Mouse (Mus musculus) CH12.LX (cell line): ENCODE results near the gene Itga7. TPM values are rescaled to one million over a fixed set of nuclear protein-coding genes. Genes with fewer than 3 reads are reported as not detected.

ENCODE experiments used
- DNase-seq: peaks from one replicate; pipeline ENCODE4 v3.0.0-alpha.2; 2013; ENCODE audit errors: extremely low read depth
- H3K27ac ChIP-seq: 2 replicates; pipeline ENCODE4 v1.5.1; 2012; ENCODE audit warnings: low read depth, mild to moderate bottlenecking, control low read depth, moderate library complexity; ENCODE audit not compliant: insufficient read depth
- H3K27me3 ChIP-seq: replicated peaks from 2 replicates; pipeline ENCODE3; 2012; ENCODE audit warnings: inconsistent platforms
- H3K36me3 ChIP-seq, 2 experiments: replicated peaks in 1 of 2; 2 replicates each; pipeline versions ENCODE3 to v1.6.1; 2012; ENCODE audit warnings: inconsistent platforms in 1 of 2, low read length in 1 of 2, mild to moderate bottlenecking in 1 of 2, mixed read lengths in 1 of 2, moderate library complexity in 1 of 2; ENCODE audit not compliant: control insufficient read depth in 1 of 2, insufficient read depth in 1 of 2
- H3K4me1 ChIP-seq, 2 experiments: 2 replicates each; pipeline ENCODE4 v1.6.1; 2012; ENCODE audit warnings: inconsistent platforms in 1 of 2, moderate library complexity in 1 of 2; ENCODE audit not compliant: insufficient read depth in 2 of 2, control insufficient read depth in 1 of 2
- H3K4me2 ChIP-seq: 2 replicates; pipeline ENCODE4 v1.6.1; 2012; ENCODE audit warnings: low read depth, mild to moderate bottlenecking, control low read depth; ENCODE audit not compliant: poor library complexity, insufficient read depth, severe bottlenecking
- H3K4me3 ChIP-seq, 3 experiments: fragments of 150-350 bp in 1 of 3; sonication (generic) in 1 of 3; replicated peaks in 1 of 3; 2 replicates each; pipeline versions ENCODE3 to v1.5.1; 2011 to 2012; ENCODE audit warnings: low read depth in 2 of 3, low read length in 2 of 3, mild to moderate bottlenecking in 2 of 3, moderate library complexity in 2 of 3, control low read depth in 1 of 3, improper control_type of control experiment in 1 of 3, inconsistent platforms in 1 of 3, mixed read lengths in 1 of 3; ENCODE audit not compliant: poor library complexity in 1 of 3
- H3K79me2 ChIP-seq: replicated peaks from 2 replicates; pipeline ENCODE4 v1.6.1; 2012; ENCODE audit warnings: mild to moderate bottlenecking, moderate library complexity; ENCODE audit not compliant: control insufficient read depth, poor library complexity, insufficient read depth, severe bottlenecking; ENCODE audit errors: extremely low read depth
- H3K9ac ChIP-seq: 2 replicates; pipeline ENCODE4 v1.6.1; 2012; ENCODE audit warnings: low read depth, mild to moderate bottlenecking, control low read depth, moderate library complexity; ENCODE audit not compliant: insufficient read depth
- H3K9me3 ChIP-seq: replicated peaks from 2 replicates; pipeline ENCODE3; 2012; ENCODE audit warnings: low read length, inconsistent platforms, mixed read lengths
- CHD2 ChIP-seq: IDR thresholded peaks from 2 replicates; pipeline ENCODE4 v1.6.1; 2011; ENCODE audit warnings: low read length, improper control_type of control experiment
- E2F4 ChIP-seq: IDR thresholded peaks from 2 replicates; pipeline ENCODE4 v1.6.1; 2011; ENCODE audit warnings: low read depth, low read length, improper control_type of control experiment; ENCODE audit not compliant: insufficient replicate concordance
- EP300 ChIP-seq: IDR thresholded peaks from 2 replicates; pipeline ENCODE4 v1.6.1; 2011; ENCODE audit warnings: low read length, improper control_type of control experiment
- IRF4 ChIP-seq: IDR thresholded peaks from 2 replicates; pipeline ENCODE4 v1.6.1; 2014; ENCODE audit warnings: low read depth, mild to moderate bottlenecking, inconsistent platforms, low read length, improper control_type of control experiment
- JUN ChIP-seq: IDR thresholded peaks from 2 replicates; pipeline ENCODE4 v1.6.1; 2011; ENCODE audit warnings: low read depth, mild to moderate bottlenecking, low read length, improper control_type of control experiment, moderate library complexity; ENCODE audit not compliant: insufficient read depth
- KAT2A ChIP-seq: IDR thresholded peaks from 2 replicates; pipeline ENCODE4 v1.6.1; 2012; ENCODE audit warnings: low read length, improper control_type of control experiment, inconsistent platforms; ENCODE audit not compliant: insufficient replicate concordance
- MAX ChIP-seq: IDR thresholded peaks from 2 replicates; pipeline ENCODE4 v1.6.1; 2011; ENCODE audit warnings: low read length, improper control_type of control experiment
- MEF2A ChIP-seq: IDR thresholded peaks from 2 replicates; pipeline ENCODE4 v1.6.1; 2014; ENCODE audit warnings: low read depth, mild to moderate bottlenecking, inconsistent platforms, low read length, improper control_type of control experiment, borderline replicate concordance
- MXI1 ChIP-seq: IDR thresholded peaks from 2 replicates; pipeline ENCODE4 v1.6.1; 2011; ENCODE audit warnings: mild to moderate bottlenecking, low read depth, low read length, improper control_type of control experiment
- MYC ChIP-seq: IDR thresholded peaks from 2 replicates; pipeline ENCODE4 v1.6.1; 2011; ENCODE audit warnings: low read depth, mild to moderate bottlenecking, improper control_type of control experiment, low read length
- NELFE ChIP-seq: IDR thresholded peaks from 2 replicates; pipeline ENCODE4 v1.6.1; 2011; ENCODE audit warnings: low read depth, low read length, improper control_type of control experiment
- NRF1 ChIP-seq: IDR thresholded peaks from 2 replicates; pipeline ENCODE4 v1.6.1; 2014; ENCODE audit warnings: low read depth, mild to moderate bottlenecking, inconsistent platforms, low read length, improper control_type of control experiment, moderate library complexity
- PAX5 ChIP-seq: IDR thresholded peaks from 2 replicates; pipeline ENCODE4 v1.6.1; 2012; ENCODE audit warnings: low read length, inconsistent platforms, mixed read lengths
- POLR2A ChIP-seq: IDR thresholded peaks from 2 replicates; pipeline ENCODE4 v1.6.1; 2011; ENCODE audit warnings: low read depth, mild to moderate bottlenecking, improper control_type of control experiment, low read length
- POLR2AphosphoS2 ChIP-seq: IDR thresholded peaks from 2 replicates; pipeline ENCODE4 v1.6.1; 2011; ENCODE audit warnings: low read depth, low read length, improper control_type of control experiment
- UBTF ChIP-seq: IDR thresholded peaks from 2 replicates; pipeline ENCODE4 v1.6.1; 2012; ENCODE audit warnings: low read depth, mild to moderate bottlenecking, inconsistent platforms, low read length, improper control_type of control experiment, moderate library complexity
- USF1 ChIP-seq: IDR thresholded peaks from 2 replicates; pipeline ENCODE4 v1.6.1; 2014; ENCODE audit warnings: low read depth, mild to moderate bottlenecking, inconsistent platforms, low read length, improper control_type of control experiment
- ZKSCAN1 ChIP-seq: IDR thresholded peaks from 2 replicates; pipeline ENCODE4 v1.6.1; 2012; ENCODE audit warnings: low read depth, inconsistent platforms, low read length, improper control_type of control experiment, borderline replicate concordance
- ZMIZ1 ChIP-seq: IDR thresholded peaks from 2 replicates; pipeline ENCODE4 v1.6.1; 2012; ENCODE audit warnings: low read depth, mild to moderate bottlenecking, inconsistent platforms, low read length, improper control_type of control experiment
- ZNF384 ChIP-seq: IDR thresholded peaks from 2 replicates; pipeline ENCODE4 v1.6.1; 2012; ENCODE audit warnings: low read depth, low read length, improper control_type of control experiment, inconsistent platforms
- dilution Hi-C: fragments of 300-500 bp; cut with MboI; formaldehyde crosslinking; loops from 2 replicates; pipeline ENCODE4 v1.14.3; 2020; ENCODE audit warnings: low sequenced_read_pairs; ENCODE audit not compliant: extremely low pct_unique_long_range_greater_than_20kb, extremely low pct_ligation_motif_present
- in situ Hi-C: fragments of 300-500 bp; cut with MboI; formaldehyde crosslinking; loops from 3 replicates; pipeline ENCODE4 v1.14.3; 2019; ENCODE audit warnings: low sequenced_read_pairs, low pct_ligation_motif_present, low pct_unique_long_range_greater_than_20kb, mixed read lengths
- polyA plus RNA-seq: library from polyadenylated mRNA; unstranded; fragments of >175 nt; gene quantifications from 2 replicates; pipeline ENCODE4 v1.2.1, GENCODE M21; 2012; ENCODE audit warnings: low read depth; ENCODE audit not compliant: insufficient read length
- total RNA-seq, 2 experiments: library from RNA; depleted of rRNA; stranded (reverse); fragments of 300-350 nt in 1 of 2; fragments of >200 nt in 1 of 2; gene quantifications; 2 replicates each; pipeline ENCODE4 v1.2.3; 2012 to 2014

Itga7 gene
- total and polyA plus RNA-seq, 3 experiments = 0.55 to 0.64 (median 0.63) TPM

- no peaks in the 10 kb centered on the region for H3K79me2 ChIP-seq
- H3K27me3 ChIP-seq = peaks cover 5% of the 10 kb centered on the region
- H3K4me3 ChIP-seq = no peak overlapping the region
- no peak for DNase-seq
- no peaks in the 10 kb centered on the region for H3K9me3 ChIP-seq
- H3K27ac ChIP-seq = no peak overlapping the region
- in situ Hi-C loops (no loop called here), dilution Hi-C loops (no loop called here)
- H3K4me1 ChIP-seq = peaks cover 5 to 8% of the 10 kb centered on the region in 2 experiments
- no peaks in the 10 kb centered on the region for H3K36me3 ChIP-seq
- no peak for TF ChIP-seq JUN
- no peak for TF ChIP-seq NRF1
- no peak for TF ChIP-seq MEF2A
- no peak for TF ChIP-seq ZKSCAN1
- no peak for TF ChIP-seq NELFE
- TF ChIP-seq POLR2AphosphoS2 = no peak
- TF ChIP-seq MXI1 = no peak
- TF ChIP-seq KAT2A = no peak
- no peak for TF ChIP-seq IRF4
- TF ChIP-seq ZNF384 = no peak
- TF ChIP-seq POLR2A = no peak
- no peak for TF ChIP-seq UBTF
- no peak for TF ChIP-seq PAX5
- TF ChIP-seq MYC = no peak
- no peak for TF ChIP-seq USF1
- TF ChIP-seq CHD2 = no peak
- TF ChIP-seq MAX = no peak
- no peak for TF ChIP-seq E2F4
- TF ChIP-seq EP300 = no peak
- H3K4me2 ChIP-seq = no peak overlapping the region
- H3K9ac ChIP-seq = no peak overlapping the region
Measured at GRCm38 (mm10) chr10:128901409-128901808, 32.2 kb upstream of the Itga7 start.

GRCm38 (mm10) chr10:128902409-128902988 lies 31.1 kb upstream of the Itga7 start:
- no peaks in the 10 kb centered on the region for H3K36me3 ChIP-seq
- no peak overlapping the region for H3K4me3 ChIP-seq
- no peak overlapping the region for H3K9ac ChIP-seq
- in situ Hi-C loops = no loop called here
- peaks cover 5 to 8% of the 10 kb centered on the region in 2 experiments for H3K4me1 ChIP-seq
- no peak overlapping the region for H3K4me2 ChIP-seq
- no peaks in the 10 kb centered on the region for H3K27me3 ChIP-seq
- no peak for TF ChIP-seq ZMIZ1
- no peak for TF ChIP-seq CHD2
- no peak for TF ChIP-seq UBTF
- TF ChIP-seq E2F4 = no peak
- no peak for DNase-seq
- H3K79me2 ChIP-seq = no peaks in the 10 kb centered on the region
- no peak overlapping the region for H3K27ac ChIP-seq
- dilution Hi-C loops = no loop called here
- no peaks in the 10 kb centered on the region for H3K9me3 ChIP-seq
